Mouse (Mus musculus): ENCODE results near the gene Fam19a2.

Fam19a2 gene

DNA sequence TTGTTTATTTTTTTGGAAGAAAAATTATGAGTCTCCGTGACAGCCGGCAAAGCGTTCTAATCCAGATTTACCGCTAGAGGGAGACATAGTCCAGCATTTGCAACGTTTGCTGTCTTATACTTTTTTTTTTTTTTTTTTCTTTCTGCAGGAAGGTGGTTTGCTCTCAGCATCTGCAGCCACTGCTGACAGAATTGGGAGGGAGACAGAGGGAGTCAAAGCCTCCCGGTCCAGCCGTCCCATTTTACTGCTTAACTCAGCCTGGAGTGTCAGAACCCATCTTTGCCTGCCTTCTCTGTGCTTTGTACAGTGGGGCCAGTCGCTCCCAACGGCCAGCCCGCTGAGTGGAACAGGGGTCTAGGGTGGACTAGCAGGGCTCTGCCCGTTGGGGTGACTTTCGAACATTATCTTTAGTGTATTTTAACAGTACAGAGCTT is at the start of gene Fam19a2:
Gene Fam19a2, plus strand, starts transcription at position 121 of the 434 bp plus-strand sequence.
- peak; percentile 16 for DNase-seq

DNA sequence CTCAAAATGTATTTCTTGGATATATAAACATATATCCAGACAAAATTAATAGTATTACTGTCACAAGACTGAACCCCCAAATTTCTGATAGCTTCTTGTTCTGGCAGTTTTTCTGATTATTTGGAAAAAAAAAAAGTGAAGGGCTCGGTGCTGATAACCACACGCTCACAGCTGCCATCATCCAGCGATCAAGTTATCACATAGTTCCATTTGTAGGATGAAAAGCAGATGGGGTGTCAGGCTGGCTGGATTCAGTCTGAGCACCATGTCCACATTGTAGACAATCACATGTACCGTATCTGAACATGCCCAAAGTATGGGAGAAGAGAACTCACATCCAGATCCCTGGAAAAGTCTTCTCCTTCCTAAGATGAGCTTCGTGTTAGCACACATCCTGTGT is 41.0 kb upstream of the Fam19a2 start:
- DNase-seq: no peak

DNA sequence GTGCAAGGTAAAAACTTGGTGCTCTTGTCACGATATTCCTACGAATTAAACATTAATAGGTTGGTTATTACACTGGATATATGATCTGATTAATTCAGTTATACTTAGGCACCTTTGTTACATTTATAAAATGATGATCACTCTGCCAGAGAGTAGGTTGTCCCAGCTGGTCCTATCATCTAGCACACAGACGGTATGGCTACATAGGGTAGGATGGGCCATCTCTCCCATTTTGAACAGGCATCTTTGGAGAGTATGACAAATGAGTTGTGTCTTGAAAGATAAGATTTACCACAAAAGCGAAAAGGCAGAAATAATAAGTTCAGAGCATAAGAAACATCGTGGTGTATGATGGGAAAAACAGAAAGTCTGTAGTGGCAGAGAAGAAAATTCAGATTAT is 34.4 kb upstream of the Fam19a2 start:
- DNase-seq: no peak

DNA sequence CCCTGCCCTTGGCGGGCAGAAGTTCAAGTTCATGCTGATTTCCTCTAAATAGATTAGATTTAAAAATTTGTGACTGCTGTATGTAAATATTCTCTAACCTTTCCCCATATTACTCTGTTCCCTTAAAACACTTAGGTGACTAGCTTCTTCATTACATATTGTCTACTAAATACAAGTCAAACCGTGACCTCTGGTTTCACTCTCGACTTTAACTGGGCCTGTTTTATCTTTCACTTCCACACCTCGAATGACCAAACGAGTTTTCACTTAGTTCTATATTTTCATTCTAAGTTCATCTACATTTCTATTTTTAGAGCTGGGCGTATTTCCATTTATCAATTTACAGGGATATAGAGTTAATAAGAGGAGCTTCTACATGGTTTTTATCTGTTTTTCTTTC is 15.7 kb upstream of the Fam19a2 start:
- no peak for DNase-seq

DNA sequence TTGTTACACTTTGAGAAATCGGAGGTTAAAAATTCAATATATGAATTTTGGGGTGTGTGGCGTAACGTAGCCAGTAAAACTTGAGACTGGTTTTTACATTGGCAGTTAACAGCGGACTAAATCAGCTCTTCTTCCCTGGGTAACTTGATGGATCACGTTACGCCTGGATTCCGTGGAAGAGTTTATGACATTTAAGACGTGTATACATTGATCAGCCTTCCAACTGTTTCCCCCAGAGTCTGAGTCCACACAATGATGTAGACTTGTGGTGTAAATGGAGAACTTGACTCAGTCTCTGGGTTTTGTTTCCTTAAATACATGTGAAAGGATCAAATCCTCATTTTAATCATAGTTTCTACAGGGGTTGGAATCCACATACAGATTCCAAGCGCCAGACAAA is 11.9 kb upstream of the Fam19a2 start:
- no peak for DNase-seq

DNA sequence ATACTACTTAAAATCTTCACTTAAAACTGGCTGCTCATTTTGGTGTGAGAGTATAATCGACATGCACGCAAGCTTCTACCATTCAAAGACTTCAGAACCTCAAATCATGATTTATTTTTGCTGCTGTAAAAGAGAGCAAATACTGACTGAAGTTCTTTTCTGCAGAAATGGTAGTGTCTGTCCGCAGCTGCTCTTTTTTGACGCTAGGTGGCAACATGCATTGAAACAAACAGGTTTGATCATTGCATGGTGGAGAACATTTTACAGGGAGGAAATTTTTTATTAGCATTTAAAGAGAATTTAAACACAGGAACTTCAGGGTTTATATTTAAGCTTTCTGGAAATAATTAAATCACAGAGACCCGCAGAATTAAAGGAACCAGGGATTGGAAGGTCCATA is 9.5 kb upstream of the Fam19a2 start:
- no peak for DNase-seq

DNA sequence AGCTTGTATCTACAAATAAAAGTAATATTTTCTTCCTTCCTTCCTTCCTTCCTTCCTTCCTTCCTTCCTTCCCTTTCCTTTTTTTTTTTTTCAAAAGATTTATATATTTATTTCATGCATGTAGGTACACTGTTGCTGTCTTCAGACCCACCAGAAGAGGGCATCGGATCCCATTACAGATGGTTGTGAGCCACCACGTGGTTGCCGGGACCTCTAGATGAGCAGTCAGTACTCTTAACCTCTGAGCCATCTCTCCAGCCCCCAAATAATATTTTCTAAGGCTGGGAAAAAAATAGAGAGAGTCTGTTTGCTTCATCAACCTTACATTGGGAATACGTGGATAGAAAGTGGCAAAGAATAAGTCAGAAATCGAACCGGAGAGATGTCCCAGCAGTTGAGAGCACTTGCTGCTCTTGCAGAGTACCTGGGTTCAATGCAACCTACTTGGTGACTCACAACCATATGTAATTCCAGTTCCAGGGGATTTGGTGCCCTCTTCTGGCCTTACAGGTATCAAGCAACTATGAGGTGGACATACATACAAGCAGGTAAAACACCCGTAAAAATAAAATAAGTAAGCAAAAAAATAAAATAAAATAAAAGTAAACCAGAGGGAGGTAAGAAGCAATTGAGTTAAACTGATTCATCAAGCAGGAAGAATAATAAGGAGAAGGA is 8.0 kb upstream of the Fam19a2 start:
- DNase-seq: no peak

DNA sequence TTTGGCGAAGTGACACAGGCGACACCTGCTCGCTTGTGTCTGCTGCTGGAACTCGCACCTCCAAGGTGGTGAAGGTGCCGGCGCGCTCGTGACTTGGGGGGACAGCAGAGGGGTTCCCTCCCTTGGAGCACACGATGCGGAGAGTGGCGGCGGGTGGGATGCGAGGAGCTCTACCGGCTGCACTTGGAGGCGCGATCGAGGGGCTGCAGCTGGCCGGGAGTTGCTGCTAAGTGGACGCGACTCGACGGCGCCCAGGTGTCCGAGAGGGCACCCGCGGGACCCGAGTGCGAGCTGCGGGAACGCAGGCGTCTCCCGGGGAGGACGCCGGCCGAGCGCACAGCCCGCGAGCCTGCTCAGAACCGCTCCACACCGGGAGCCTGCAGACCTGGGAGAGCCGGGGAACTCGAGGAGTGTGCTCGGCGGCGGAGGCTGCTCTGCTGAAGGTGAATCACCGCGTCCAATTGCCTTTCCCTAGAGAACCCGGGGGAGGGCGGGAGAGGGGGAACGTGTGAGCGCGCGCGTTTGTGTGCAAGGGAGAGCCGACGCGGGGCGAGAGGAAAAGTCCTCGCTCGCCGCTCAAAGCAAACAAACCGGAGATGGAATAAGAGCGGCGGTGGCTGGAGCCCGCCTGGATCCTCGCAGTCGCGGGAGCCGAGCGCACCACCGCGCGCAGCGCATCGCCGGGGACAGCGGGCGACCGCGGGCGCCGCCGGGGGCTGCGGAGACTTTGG is 830 bp downstream of the Fam19a2 start:
- DNase-seq: peak; percentile 1

DNA sequence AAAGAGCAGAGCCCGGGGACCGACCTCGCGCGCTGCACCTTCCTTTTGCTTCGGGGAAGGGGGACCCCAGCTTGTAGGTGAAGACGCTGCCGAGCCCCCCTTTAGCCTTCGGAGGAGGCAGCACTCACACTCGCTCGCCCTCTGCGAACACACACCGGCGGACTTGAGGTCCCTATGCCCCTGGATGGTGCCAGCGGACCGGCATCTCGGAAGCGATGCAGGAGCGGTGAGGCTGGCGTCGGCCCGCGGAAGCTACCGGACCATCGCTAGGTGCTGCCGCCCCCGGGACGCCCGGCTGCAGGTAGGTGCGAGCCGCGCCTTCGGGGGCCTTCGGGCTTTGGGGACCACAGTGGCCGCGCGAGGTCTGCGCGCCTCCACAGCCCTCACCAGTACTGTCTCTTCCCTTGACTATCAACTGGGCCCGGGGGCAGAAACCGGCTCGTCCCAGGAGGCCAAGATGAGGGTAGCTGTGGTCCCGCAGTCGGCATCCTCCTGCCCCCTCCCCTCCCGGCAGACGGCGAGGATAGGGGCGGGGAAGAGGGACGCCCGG is 1.5 kb downstream of the Fam19a2 start:
- peak; percentile 0 for DNase-seq

DNA sequence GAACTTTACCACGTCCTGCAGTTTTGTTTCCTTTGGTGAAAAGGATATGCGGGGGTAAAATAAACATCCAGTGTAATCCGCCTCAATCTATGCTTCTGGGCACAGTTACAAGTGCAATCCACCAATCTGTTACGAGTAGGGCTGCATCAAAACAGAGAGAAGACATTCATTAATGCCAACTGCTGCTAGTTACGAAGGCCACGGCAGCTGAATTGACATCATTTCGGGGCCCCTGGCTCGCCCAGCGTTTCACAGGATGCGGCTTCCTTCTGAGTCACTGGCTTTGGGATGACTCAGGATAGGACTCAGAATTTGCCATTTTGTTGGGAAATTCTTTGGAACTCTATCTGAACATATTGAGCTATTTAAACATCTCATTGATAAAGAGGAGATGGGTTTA is 4.8 kb downstream of the Fam19a2 start:
- DNase-seq: no peak

DNA sequence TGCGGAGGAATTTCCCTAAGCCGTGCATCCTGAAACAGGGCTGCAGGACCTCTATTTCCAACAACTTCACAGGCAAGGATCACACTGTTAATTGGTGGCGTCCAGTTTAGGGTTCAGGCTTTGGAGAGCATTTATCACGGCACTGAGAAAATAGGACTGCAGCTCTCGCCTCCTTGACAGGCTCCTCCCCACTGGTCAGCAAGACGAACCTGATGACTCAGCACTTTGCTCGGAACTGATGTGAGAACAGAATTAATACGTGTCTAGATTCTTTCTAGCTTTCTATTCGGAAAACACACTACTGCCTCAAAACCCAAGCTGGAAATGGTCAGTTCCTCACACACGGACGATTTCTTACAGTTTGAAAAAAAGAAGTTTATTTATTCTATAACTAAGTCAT is 10.8 kb downstream of the Fam19a2 start:
- no peak for DNase-seq

DNA sequence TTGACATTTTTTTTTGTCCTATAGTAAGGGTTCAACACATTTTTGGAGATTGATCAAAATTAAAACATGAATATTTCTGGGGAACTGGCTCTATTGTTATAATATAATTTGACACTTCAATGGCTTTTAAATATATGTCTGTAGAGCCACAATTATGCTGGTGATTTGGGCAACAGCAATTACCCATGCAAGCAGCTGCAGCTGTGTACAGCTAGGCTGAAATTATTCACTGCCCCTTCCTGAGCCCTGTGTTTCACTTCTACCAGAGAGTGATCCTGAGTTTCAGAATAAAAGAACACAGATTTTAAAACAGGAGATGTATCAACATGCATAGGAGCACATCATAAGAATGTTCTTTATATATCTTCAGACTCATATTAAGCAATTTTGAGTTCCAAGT is 43.5 kb downstream of the Fam19a2 start:
- DNase-seq: no peak

DNA sequence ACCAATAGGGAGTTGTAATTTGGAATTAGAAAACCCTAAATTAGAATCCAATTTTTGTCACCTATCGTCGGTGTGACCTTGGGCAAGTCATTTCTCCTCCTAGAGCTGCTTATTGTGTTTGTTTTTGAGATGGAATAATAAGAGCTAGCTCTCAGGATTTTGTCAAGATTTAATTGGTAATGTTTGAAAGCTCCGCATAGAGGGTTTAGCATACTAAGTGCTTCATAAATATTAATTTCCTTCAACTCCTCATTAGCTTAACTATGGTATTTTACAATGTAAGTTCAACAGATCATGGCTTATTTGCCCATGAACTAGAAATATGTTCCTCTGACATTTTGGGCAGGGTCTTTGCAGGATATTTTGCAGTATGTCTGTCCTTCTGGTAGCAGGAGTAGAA is 62.5 kb downstream of the Fam19a2 start:
- no peak for DNase-seq

DNA sequence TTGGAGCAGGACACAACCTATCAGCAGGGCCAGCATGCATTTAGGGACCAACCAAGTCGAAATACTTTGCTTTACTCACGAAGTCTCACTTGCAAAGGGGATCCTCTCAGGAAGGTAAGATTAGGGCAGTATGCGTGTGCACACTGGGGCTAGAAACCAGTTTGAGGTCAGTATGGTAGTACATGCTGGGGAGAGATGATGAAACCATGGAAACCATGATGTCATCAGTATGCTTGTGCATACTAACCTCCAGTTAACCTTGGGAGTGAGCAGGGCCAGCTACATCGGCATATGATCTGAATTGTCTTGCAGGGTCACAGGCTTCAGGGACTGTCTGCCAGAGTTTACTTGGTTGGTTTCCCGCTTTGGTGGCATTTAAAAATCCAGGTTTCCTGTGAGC is 77.5 kb downstream of the Fam19a2 start:
- DNase-seq: no peak

DNA sequence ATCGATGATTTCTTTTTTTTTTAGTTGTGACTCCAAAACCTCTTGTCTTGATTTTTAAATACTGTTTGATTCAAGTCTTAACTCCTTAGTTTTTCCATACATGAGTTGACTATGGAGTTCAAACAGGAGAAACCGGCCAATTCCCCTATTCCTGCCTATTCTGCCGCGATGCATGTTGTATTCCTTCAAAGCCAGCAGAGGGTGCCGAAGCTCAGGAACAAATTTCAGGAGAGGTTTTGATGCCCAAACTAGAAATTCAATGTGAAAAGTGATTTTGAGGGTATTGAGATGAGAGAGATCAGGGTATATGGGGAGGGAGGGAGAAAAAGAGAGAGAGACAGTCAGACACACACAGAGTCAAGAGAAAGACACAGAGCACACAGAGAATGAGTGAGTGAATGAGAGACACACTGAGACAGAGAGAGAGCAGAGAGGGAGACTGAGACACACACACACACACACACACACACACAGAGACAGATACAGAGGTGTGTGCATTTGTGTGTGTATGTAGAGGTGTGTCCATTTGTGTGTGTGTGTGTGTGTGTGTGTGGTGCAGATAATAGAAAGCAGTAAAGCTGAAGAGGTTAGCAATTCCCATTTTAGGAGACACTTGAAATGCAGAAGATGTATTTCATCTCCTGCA is 78.9 kb downstream of the Fam19a2 start:
- no peak for DNase-seq

DNA sequence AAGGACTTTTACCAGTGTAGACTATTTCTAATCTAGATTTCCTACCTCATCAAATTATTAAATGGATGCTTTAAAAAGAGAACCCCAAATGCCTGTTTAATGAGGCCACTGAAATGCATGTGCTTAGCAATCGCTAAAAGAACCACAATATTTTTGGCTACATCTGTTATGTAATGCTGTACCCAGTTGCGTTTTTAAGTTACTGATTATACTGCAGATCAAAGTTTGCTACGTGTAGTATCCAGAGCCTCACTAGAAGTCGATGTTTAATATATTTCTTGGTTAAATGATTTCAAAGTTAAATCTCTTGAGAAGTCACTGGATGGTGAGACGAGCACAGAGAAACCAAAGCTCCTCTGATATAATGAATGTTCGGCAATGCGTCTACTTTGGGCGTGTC is 82.5 kb downstream of the Fam19a2 start:
- DNase-seq: no peak

DNA sequence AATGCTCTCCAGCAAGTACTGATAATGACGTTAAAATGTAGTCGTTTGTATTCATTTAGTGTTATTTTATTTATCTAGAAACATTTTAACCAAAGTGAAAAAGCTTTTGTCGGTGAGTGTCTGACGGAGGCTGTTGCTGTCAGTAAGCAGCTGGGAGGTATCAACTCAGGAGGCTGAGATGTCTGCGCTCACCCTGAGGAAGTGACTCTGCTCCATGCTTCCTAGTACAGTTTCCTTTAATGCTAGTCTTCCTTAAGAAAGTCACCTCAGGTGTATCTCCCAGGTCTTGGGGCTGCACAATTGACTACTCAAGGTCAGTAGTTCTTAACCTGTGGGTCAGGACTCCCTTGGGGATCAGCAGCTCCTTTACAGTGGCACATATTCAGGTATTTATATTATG is 89.9 kb downstream of the Fam19a2 start:
- no peak for DNase-seq

DNA sequence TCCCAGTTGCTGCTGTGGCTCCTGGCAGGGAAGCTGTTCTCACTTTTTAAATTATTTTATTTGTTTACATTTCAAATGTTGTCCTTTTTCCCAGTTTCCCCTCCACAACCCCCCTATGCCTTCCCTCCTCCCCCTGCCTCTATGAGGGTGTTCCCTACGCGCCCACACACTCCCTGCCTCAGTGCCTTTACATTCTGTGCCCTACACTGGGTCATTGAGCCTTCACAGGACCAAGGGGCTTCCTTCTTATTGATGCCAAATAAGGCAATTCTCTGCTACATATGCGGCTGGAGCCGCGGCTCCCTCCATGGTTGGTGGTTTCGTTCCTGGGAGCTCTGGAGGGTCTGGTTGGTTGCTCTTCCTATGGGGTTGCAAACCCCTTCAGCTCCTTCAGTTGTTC is 93.2 kb downstream of the Fam19a2 start:
- no peak for DNase-seq

DNA sequence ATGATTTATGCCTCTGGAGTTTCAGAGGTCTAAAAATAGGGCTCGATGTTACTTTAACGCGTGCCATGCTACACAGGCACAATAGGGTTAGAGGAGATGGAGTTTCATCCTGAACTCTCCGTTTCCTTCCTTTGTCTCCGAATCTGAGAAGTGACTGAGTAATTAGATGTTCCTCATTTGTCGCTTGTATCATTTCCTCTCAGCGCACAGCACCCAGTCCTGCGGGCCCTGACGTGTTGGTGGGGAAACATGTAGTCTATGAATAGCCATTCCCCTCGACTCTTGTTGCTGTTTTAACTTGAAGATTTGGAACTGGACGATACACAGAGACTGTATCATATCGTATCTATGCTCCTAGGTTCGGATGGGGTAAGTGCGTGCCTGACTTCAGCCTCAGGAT is 96.7 kb downstream of the Fam19a2 start:
- no peak for DNase-seq

DNA sequence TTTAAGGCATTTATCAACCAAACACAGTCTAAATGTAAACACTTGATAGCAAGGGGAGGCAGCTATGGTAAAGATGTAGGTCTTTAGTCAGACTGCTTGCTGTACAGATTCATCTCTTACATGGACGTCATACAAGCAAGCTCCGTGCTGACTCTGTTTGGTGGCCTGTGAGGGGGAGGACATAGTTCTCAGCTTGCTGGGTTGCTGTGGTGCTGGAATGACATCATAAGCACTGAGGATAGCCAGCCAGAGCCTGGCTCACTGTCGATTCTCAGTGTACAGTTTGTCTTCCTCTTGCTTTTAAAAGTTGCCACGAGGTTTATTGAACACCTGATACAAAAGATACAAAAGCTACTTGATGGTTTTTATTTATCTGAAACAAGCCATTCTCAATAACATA is 100.8 kb downstream of the Fam19a2 start:
- no peak for DNase-seq

DNA sequence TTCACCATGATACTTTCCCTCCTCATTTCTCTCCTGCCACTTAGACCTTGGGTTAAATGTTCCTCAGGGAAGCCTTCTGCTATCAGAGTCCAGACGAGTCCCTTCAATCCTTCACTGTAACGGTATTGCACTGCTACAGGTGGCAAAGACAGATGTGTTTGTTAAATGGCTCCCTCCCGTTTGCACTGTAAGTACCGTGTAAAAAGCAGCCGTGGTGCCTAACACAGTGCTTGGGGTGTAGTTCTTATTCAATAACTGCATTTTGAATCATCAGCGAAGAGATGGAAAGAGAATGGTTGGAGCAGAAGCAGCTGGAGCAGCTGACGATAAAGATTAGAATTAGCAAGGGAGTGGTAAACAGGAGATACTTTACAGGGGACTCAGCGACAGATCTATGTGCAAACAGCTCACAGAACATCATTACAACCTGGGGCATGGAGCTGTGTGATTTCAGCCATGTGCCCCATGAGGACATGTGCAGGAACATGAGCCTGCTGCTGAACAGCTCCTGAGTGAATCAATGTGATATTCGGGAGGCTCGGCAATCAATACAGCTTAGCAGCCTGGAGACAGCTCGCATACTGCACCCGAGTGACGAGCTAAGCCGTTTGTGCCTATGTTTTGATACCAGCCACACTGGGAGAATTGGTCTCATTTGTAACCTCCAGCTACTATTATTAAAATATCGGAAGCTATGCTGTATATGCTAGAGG is 103.5 kb downstream of the Fam19a2 start:
- DNase-seq: no peak

DNA sequence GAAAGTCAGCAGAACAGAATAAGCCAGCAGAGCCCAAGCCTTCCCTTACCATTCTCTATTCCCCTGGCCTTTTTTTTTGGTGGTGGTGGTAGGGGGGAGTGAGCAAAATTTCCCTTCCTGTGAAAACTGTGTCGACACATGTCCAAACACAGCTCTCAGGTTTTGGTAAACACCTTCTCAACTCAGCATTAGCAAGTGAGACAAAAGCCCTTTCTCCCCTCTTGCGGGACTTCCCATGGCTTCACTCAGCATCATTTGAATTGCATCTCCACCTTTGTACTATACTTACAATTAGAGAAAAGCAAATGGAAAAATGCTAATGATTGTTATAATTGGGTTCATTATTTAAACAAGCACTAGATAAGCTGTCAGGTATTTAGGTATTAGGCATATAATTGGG is 119.5 kb downstream of the Fam19a2 start:
- DNase-seq: no peak

DNA sequence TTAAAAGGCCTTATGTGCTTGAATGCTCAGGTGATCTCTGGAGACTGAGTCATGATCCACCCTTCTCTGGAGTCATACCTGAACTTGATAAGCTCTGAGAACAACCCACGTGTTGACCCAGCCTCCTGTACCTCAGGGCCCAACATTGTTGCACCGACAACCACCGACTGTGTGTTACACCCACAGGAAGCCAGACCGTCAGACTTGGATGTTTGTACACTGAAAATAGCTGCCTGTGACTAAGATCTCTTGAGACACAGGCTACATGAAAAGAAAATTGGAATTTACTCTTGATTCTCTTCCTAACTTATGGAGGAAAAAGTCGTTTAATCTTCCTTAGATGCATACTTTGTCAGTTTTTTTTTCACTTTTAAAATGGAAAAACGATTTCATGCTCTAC is 121.8 kb downstream of the Fam19a2 start:
- no peak for DNase-seq
